ENCODE assay signal across 10 mouse cellular contexts in genomic region chr8:72429676-72430075, GRCm38 (mm10). TPM values are rescaled to one million over a fixed set of nuclear protein-coding genes. Genes with fewer than 3 reads are reported as not detected.
A peak's percentile ranks its signal among the peaks of the same experiment; 100 is the strongest.
DNase-seq lines count a peak whose midpoint lies in the region; ATAC-seq and TF ChIP-seq lines count a peak whose summit lies in the region.
"Had no signal": no experiment of that assay in that cellular context is flagged by ENCODE, and none has a peak within 500 bp of the region (broad histone marks: within the 10 kb centered on the region; RNA-seq: fewer than 3 reads in every experiment).

No protein-coding gene starts in this region.

- ATAC-seq in heart, embryonic 12.5 days (ENCODE audit: insufficient number of reproducible peaks, low FRiP score) = no peak

- no peak overlapping the region for H3K4me3 ChIP-seq in cerebellum, adult 2 months (replicated peaks; ENCODE audit: insufficient read depth, low read depth, low read length)
- H3K4me3 ChIP-seq in testis, adult 2 months (ENCODE audit: control insufficient read depth, low read depth, low read length) = no peak overlapping the region
- H3K4me3 ChIP-seq in heart, embryonic 12.5 days = no peak overlapping the region

- H3K4me2 ChIP-seq in heart, embryonic 12.5 days = no peak overlapping the region

- DNase-seq in cerebellum, adult 2 months = no peak
- no peak for DNase-seq in cerebellum, postnatal 36 days
- DNase-seq in testis, postnatal 14 days (ENCODE audit: low spot score) = no peak
- DNase-seq in lung, postnatal 14 days = peak; percentile 43
- DNase-seq in thymus, postnatal 25 days = peak; percentile 57
- DNase-seq in cerebellum, postnatal 4 days (ENCODE audit: low spot score in 2 of 2) = no peak
- DNase-seq: cerebellum, adult 9-11 months; layer of hippocampus, postnatal 36 days had no signal

- 0 out of 2 replicates have a peak, but pooled peaks have one; percentile 9 for TF ChIP-seq CTCF in cerebellum, adult 2 months (IDR thresholded peaks at IDR 0.05; ENCODE audit: borderline replicate concordance, insufficient read depth, low read depth, low read length)
- peak; percentile 63 for TF ChIP-seq CTCF in testis, adult 2 months (IDR thresholded peaks at IDR 0.05; ENCODE audit: control insufficient read depth, insufficient read depth, insufficient replicate concordance, low read depth, low read length)

- no peaks in the 10 kb centered on the region for H3K36me3 ChIP-seq in testis, adult 2 months (ENCODE audit: control insufficient read depth, insufficient read depth, low read length)
- H3K36me3 ChIP-seq in heart, embryonic 12.5 days = no peaks in the 10 kb centered on the region

- no peak for TF ChIP-seq POLR2A in cerebellum, adult 2 months (IDR thresholded peaks at IDR 0.05; ENCODE audit: borderline replicate concordance, insufficient read depth, low read length)
- TF ChIP-seq POLR2A in testis, adult 2 months (IDR thresholded peaks at IDR 0.05; ENCODE audit: control insufficient read depth, low read depth, low read length) = no peak

- H3K27me3 ChIP-seq in cerebellum, adult 2 months (ENCODE audit: control insufficient read depth, insufficient read depth, low read length) = no peaks in the 10 kb centered on the region
- H3K27me3 ChIP-seq in testis, adult 2 months (ENCODE audit: control insufficient read depth, insufficient read depth, low read length) = no peaks in the 10 kb centered on the region
- no peaks in the 10 kb centered on the region for H3K27me3 ChIP-seq in heart, embryonic 12.5 days (replicated peaks)

- H3K4me1 ChIP-seq in cerebellum, adult 2 months (ENCODE audit: control insufficient read depth, insufficient read depth, low read length) = no peaks in the 10 kb centered on the region
- no peaks in the 10 kb centered on the region for H3K4me1 ChIP-seq in testis, adult 2 months (ENCODE audit: control insufficient read depth, insufficient read depth, low read length)
- H3K4me1 ChIP-seq in heart, embryonic 12.5 days (replicated peaks) = peaks cover 3% of the 10 kb centered on the region; the same call in 1 of the 2 replicates

- no peak overlapping the region for H3K27ac ChIP-seq in cerebellum, adult 2 months (ENCODE audit: insufficient read depth, low read length)
- H3K27ac ChIP-seq in testis, adult 2 months (ENCODE audit: control insufficient read depth, insufficient read depth, low read depth, low read length) = no peak overlapping the region
- H3K27ac ChIP-seq in heart, embryonic 12.5 days (ENCODE audit: poor library complexity, severe bottlenecking) = no peak overlapping the region

- H3K9ac ChIP-seq in heart, embryonic 12.5 days = no peak overlapping the region

- H3K9me3 ChIP-seq in heart, embryonic 12.5 days (replicated peaks) = no peaks in the 10 kb centered on the region

- WGBS in cerebellum, adult 2 months = 56% methylated on average over 13 of the region's 13 CpGs
- 51% methylated on average over 13 of the region's 13 CpGs for WGBS in heart, embryonic 12.5 days

RNA-seq across cellular contexts. Expression of gene Eps15l1, which starts 8.4 kb away (rescaled TPM):
- 74.4 and 77.9 TPM in 2 replicates for polyA plus RNA-seq in cerebellum, adult 2 months (2012; rRNA removed)
- 11.9 and 12.0 TPM in 2 replicates for polyA plus RNA-seq in testis, adult 2 months (2012; rRNA removed)
- 47.4 and 50.6 TPM in 2 replicates for polyA plus RNA-seq in heart, embryonic 12.5 days (2016; fragmentation: Nextera tagmentation; extraction: Ambion mirVana)

RNA-seq across cellular contexts. Expression of gene Calr3, which starts 14.0 kb away (rescaled TPM):
- polyA plus RNA-seq in cerebellum, adult 2 months (2012; rRNA removed) = 3.0 and 4.4 TPM in 2 replicates
- polyA plus RNA-seq in testis, adult 2 months (2012; rRNA removed) = 41.8 and 53.8 TPM in 2 replicates
- 0.78 and 1.3 TPM in 2 replicates for polyA plus RNA-seq in heart, embryonic 12.5 days (2016; fragmentation: Nextera tagmentation; extraction: Ambion mirVana)

RNA-seq across cellular contexts. Expression of gene 1700030K09Rik, which starts 14.0 kb away (rescaled TPM):
- polyA plus RNA-seq in cerebellum, adult 2 months (2012; rRNA removed) = 8.5 and 10.4 TPM in 2 replicates
- 44.3 and 46.6 TPM in 2 replicates for polyA plus RNA-seq in testis, adult 2 months (2012; rRNA removed)
- 10.7 and 11.0 TPM in 2 replicates for polyA plus RNA-seq in heart, embryonic 12.5 days (2016; fragmentation: Nextera tagmentation; extraction: Ambion mirVana)

RNA-seq across cellular contexts. Expression of gene Cherp, which starts 45.4 kb away (rescaled TPM):
- polyA plus RNA-seq in cerebellum, adult 2 months (2012; rRNA removed) = 54.5 and 65.5 TPM in 2 replicates
- polyA plus RNA-seq in testis, adult 2 months (2012; rRNA removed) = 54.1 and 57.7 TPM in 2 replicates
- polyA plus RNA-seq in heart, embryonic 12.5 days (2016; fragmentation: Nextera tagmentation; extraction: Ambion mirVana) = 57.2 and 60.6 TPM in 2 replicates

Comparison
In these comparisons a context has a peak if more than half of its experiments do, and no peak if none do; other contexts are left out.
1. DNase-seq: peak in lung, postnatal 14 days (single experiment) and thymus, postnatal 25 days (single experiment); none in cerebellum, adult 2 months (0 of 2), cerebellum, postnatal 36 days (0 of 2), testis, postnatal 14 days (single experiment) and cerebellum, postnatal 4 days (0 of 2).